Mouse (Mus musculus) ES-E14 (cell line): Measurements from ENCODE around the gene Hps6. TPM values are rescaled to one million over a fixed set of nuclear protein-coding genes. Genes with fewer than 3 reads are reported as not detected.

Source experiments
- DNase-seq: peaks from one replicate; pipeline ENCODE4 v3.0.0-alpha.2; 2013; ENCODE audit warnings: low read depth, low spot score
- H3K27ac ChIP-seq: 2 replicates; pipeline ENCODE4 v1.5.1; 2012; ENCODE audit warnings: low read depth, mild to moderate bottlenecking, low read length, moderate library complexity, mixed read lengths; ENCODE audit not compliant: poor library complexity, insufficient read depth, severe bottlenecking
- H3K36me3 ChIP-seq: 2 replicates; pipeline ENCODE4 v1.6.1; 2012; ENCODE audit warnings: mild to moderate bottlenecking, low read length, moderate library complexity, mixed read lengths; ENCODE audit not compliant: control insufficient read depth, poor library complexity, insufficient read depth, severe bottlenecking
- H3K4me1 ChIP-seq, 2 experiments: fragments of 150-350 bp in 1 of 2; sonication (generic) in 1 of 2; 2 replicates each; pipeline ENCODE4 v1.6.1; 2012; ENCODE audit warnings: low read length in 2 of 2, mild to moderate bottlenecking in 1 of 2, mixed read lengths in 1 of 2; ENCODE audit not compliant: control insufficient read depth in 2 of 2, insufficient read depth in 2 of 2, poor library complexity in 1 of 2
- H3K4me3 ChIP-seq, 2 experiments: fragments of 150-350 bp in 1 of 2; sonication (generic) in 1 of 2; 2 replicates each; pipeline ENCODE4 v1.5.1; 2012; ENCODE audit warnings: low read length in 2 of 2, low read depth in 1 of 2, mild to moderate bottlenecking in 1 of 2, mixed read lengths in 1 of 2; ENCODE audit not compliant: insufficient read depth in 1 of 2, poor library complexity in 1 of 2, severe bottlenecking in 1 of 2
- H3K9ac ChIP-seq: 2 replicates; pipeline ENCODE4 v1.6.1; 2012; ENCODE audit warnings: low read depth, mild to moderate bottlenecking, low read length, mixed read lengths; ENCODE audit not compliant: poor library complexity, insufficient read depth, severe bottlenecking
- H3K9me3 ChIP-seq: fragments of 150-350 bp; sonication (generic); 2 replicates; pipeline ENCODE4 v1.6.1; 2012; ENCODE audit warnings: low read depth, mild to moderate bottlenecking, low read length; ENCODE audit not compliant: control insufficient read depth, insufficient read depth
- CHD2 ChIP-seq: IDR thresholded peaks from 2 replicates; pipeline ENCODE4 v1.6.1; 2014; ENCODE audit warnings: mild to moderate bottlenecking, low read depth, low read length, inconsistent platforms
- HCFC1 ChIP-seq: IDR thresholded peaks from 2 replicates; pipeline ENCODE4 v1.6.1; 2012; ENCODE audit warnings: low read length, inconsistent platforms, borderline replicate concordance; ENCODE audit not compliant: insufficient read depth
- MAFK ChIP-seq: IDR thresholded peaks from 2 replicates; pipeline ENCODE4 v1.6.1; 2014; ENCODE audit warnings: mild to moderate bottlenecking, low read depth, low read length, inconsistent platforms; ENCODE audit not compliant: insufficient read depth
- ZC3H11A ChIP-seq: IDR thresholded peaks from 2 replicates; pipeline ENCODE4 v1.6.1; 2012; ENCODE audit warnings: low read depth, mild to moderate bottlenecking, inconsistent platforms, low read length, borderline replicate concordance
- ZNF384 ChIP-seq: IDR thresholded peaks from 2 replicates; pipeline ENCODE4 v1.6.1; 2012; ENCODE audit warnings: low read depth, low read length, inconsistent platforms
- in situ Hi-C, 2 experiments: fragments of 600-800 bp; cut with MboI; formaldehyde crosslinking; loops; one replicate each; pipeline ENCODE4 v1.15.1; 2025; ENCODE audit warnings: low sequenced_read_pairs in 2 of 2, inconsistent platforms in 1 of 2; ENCODE audit not compliant: unreplicated experiment in 2 of 2
- total RNA-seq: library from RNA; depleted of rRNA; stranded (reverse); fragments of 300-350 nt; gene quantifications from 2 replicates; pipeline ENCODE4 v1.2.3, GENCODE M21; 2012

The Hps6 gene
- total RNA-seq, 1 experiment, result 6.9 TPM

DNA sequence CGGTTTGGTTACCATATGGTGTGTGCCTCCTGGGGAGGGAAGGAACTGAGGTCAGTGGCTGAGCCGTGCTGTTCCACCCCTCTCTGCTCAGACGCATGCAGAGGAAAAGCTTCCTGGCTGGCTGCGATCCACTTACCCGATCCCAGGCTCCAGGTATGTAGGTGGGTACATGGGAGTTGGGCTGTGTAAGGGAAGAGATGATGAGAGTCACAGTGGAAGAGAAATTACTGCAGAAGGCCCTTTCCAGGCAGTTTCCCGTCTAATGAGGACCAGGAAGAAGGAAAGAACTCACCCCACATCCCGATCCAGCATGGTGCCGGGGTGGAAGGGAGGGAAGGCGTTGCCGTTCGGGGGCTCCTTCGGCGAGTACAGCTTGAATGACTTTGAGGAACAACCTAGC is 32.7 kb downstream of the Hps6 start:
- Histone ChIP-seq H3K4me1 (peaks cover 3 to 16% of the 10 kb centered on the region in 2 experiments), H3K36me3 (peaks cover 52% of the 10 kb centered on the region), H3K9me3 (no peaks in the 10 kb centered on the region), H3K9ac (peak overlapping the region; percentile 23; the same call in 1 of the 2 replicates), H3K4me3 (no peak overlapping the region), H3K27ac (peak overlapping the region; percentile 35; the same call in 1 of the 2 replicates)
- DNase-seq, result no peak
- in situ Hi-C loops, result no loop called here
- TF ChIP-seq MAFK (no peak), ZC3H11A (no peak), CHD2 (no peak), HCFC1 (no peak), ZNF384 (no peak)

DNA sequence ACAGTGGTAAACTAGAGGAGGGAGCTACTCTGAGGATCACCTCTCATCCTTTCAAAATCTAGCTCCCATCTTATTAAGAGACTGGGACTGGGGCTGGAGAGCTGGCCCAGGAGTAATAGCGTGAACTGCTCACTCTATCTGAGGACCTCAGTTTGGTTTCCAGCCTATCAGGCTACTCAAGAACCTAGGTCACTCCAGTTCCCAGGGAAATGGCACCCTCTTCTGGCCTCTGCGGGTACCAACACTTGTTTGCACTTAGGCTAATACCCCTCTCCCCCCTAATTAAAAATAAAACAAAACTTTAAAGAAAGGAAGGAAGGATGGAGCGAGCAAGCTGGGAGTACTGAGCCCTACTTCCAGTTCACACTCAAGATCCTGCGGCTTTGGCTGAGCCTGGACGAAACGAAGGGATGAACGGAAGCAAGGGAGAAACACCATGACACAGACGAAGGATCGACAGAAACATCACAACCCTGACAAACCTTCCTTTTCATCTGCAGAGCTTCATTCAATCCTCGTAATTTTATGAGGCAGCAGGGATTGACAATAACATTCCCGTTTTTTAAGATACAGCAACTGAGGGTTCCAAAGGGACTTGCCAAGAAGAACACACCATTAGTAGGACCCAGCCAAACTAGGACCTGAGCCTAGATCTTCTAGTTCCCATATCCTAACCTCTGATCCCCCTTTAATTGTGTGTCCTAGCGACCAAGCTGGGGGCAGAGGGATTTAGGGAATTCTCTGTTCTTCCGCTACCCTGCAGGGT is 33.4 kb downstream of the Hps6 start:
- Histone ChIP-seq H3K4me3 (peak overlapping the region; percentile 49 to 84), H3K9me3 (no peaks in the 10 kb centered on the region), H3K9ac (peak overlapping the region; percentile 23; the same call in 1 of the 2 replicates), H3K27ac (peak overlapping the region; percentile 59; the same call in 1 of the 2 replicates), H3K4me1 (peaks cover 3 to 17% of the 10 kb centered on the region in 2 experiments), H3K36me3 (peaks cover 52% of the 10 kb centered on the region)
- DNase-seq, result no peak
- TF ChIP-seq MAFK (no peak), HCFC1 (no peak), ZC3H11A (no peak), CHD2 (no peak), ZNF384 (no peak)
- in situ Hi-C loops, result no loop called here

DNA sequence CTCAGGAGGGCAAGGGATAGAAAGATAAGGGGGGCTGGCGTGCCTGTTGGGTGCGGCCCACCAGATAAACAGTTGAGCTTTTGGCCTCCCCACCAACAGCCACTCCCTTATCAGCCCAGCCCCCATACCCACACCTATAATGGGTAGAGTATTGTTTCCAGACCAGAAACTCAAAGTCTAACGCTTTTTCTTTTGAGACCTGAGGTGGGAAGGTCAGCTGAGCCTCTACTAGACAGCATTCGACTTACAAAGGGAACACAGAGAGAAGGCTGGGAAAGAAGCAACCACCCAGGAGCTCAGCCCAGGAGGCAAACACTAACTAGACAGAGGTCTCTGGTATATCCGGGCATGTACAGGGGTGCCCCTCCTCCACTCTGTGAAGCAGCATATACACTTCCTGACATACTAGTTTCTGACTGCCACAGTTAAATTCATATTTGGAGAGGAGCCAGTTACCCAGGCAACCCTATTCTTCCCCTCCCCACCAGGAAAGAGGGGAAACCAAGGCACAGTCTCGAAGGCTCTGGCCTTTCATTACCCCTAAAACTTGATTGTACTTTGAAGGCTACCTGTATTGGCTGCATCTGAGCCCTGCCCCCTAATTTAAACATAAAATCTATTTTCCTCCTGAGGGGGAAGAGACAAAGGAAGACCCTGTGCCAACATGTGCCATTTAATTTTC is 34.1 kb downstream of the Hps6 start:
- H3K9ac ChIP-seq, result peak overlapping the region; percentile 81; the same call in 1 of the 2 replicates
- in situ Hi-C loops, result no loop called here
- H3K4me3 ChIP-seq, result peak overlapping the region; percentile 75 to 84
- no peaks in the 10 kb centered on the region for H3K9me3 ChIP-seq
- TF ChIP-seq ZNF384 (no peak), CHD2 (0 out of 2 replicates have a peak, but pooled peaks have one; percentile 14)
- peak; percentile 66 for DNase-seq
- peaks cover 3 to 18% of the 10 kb centered on the region in 2 experiments for H3K4me1 ChIP-seq
- H3K27ac ChIP-seq, result peak overlapping the region; percentile 70; the same call in 1 of the 2 replicates
- H3K36me3 ChIP-seq, result peaks cover 45% of the 10 kb centered on the region

DNA sequence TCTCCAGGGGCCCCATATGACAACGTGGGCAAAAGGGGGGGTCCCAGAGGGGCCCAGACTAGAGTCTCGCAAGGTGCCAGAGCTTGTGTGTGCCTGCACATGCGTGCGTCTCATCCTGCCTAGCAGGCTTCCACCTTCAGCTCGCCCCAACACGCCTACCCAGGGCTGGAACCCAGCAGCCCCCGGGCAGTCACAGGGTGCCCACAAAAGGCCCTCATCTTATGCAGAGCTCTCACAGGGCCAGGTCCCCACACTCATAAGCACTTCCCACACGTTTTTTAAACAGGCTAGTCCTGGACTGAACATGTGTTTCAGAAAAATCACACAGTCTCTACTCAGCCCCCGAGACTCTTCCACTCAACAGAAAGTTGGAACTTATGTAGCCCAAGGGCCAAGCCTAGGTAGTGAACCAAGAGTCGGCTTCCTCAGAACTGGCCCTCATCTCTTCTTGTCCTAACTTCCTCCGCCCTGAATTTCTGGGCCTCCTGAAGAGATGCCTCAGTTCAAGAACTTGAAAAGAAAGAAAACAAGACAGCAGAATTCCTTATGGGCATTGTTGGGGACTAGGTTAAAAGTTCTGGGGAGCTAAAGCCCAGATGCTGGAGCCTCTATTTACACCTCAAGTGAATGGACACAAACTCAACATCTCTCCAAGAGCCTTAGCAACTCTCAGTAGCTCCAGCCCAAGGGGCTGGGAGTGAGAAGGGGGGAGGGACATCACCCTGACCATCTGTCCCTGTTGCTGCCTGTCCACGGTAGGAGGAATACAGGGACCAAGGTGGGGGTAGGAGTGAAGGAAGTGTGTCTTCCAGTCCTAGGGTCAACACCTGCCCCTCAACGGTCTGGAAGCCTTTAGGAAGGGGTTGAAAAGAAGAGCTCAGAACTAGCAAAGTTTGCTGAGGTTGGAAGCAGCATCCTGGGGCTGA is 34.9 kb downstream of the Hps6 start:
- Histone ChIP-seq H3K27ac (peak overlapping the region; percentile 81), H3K4me1 (peaks cover 3 to 15% of the 10 kb centered on the region in 2 experiments; a peak in 3 of 4 replicates), H3K9me3 (no peaks in the 10 kb centered on the region), H3K4me3 (peak overlapping the region; percentile 75 to 84), H3K9ac (peak overlapping the region; percentile 81), H3K36me3 (peaks cover 37% of the 10 kb centered on the region)
- no peak for DNase-seq
- TF ChIP-seq ZC3H11A (no peak), ZNF384 (no peak), CHD2 (no peak), HCFC1 (no peak), MAFK (no peak)
- in situ Hi-C loops, result no loop called here
